Mouse (Mus musculus) testis, adult 10 weeks (tissue): ENCODE data around the gene Ugt8a. TPM values are rescaled to one million over a fixed set of nuclear protein-coding genes. Genes with fewer than 3 reads are reported as not detected.

ENCODE experiments used
- polyA plus RNA-seq: library from polyadenylated mRNA; stranded (reverse); fragments of 350-450 nt; fragmentation: Illumina TruSeq; extraction: RNeasy Lipid Tissue Mini Kit (QIAGEN cat#74804); gene quantifications from one replicate; pipeline ENCODE4 v1.2.3, GENCODE M21; 2014; ENCODE audit warnings: low read depth, low replicate concordance

Gene Ugt8a
- 11.9 TPM for polyA plus RNA-seq

DNA sequence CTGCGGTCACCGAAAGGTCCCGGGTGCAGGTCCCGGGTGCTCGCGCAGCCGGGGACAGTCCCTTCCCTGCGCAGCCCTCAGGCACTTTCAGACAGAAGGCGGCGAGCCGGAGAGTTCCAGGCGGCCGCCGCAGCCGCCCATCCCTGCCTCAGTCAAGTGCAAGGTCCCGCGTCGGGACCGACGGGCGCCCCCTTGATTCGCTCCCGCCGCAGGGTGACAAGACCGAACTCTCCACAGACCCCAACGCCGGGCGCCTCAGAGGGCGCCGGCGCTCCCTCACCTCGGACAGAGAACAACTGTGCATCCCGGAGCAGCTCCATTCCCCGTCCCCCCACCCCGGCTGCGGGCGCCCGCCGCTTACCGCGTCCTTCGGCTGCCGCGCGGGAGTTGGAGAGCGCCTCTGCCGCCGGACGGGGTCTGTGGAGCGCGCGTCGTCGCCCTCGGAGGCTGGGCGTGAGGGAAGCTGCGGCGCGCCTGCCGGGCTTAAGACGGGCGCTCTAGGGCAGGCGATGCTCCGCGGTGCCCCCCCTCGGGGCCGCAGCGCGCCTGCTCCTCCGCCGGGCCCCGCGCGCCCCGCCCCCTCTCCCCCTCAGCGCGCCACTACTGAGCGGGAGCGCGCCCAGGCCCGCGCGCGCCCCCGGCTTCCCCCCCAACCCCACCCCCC, at the start of gene Ugt8a:
Ugt8a (minus strand) TSS at position 528 of the 664 bp plus-strand sequence.

